Mouse (Mus musculus) layer of hippocampus, adult 11-12 months (tissue): ENCODE results near the gene Gm47955.
A peak's percentile ranks its signal among the peaks of the same experiment; 100 is the strongest.
"Not testable (repeated sequence)": the region's sequence is repeated elsewhere in the genome, so short reads cannot be mapped to it uniquely, and the experiment has no call there.

ENCODE experiments used
- DNase-seq: peaks from one replicate; pipeline ENCODE4 v3.0.0; 2022; ENCODE audit warnings: low spot score

Gene Gm47955

DNA sequence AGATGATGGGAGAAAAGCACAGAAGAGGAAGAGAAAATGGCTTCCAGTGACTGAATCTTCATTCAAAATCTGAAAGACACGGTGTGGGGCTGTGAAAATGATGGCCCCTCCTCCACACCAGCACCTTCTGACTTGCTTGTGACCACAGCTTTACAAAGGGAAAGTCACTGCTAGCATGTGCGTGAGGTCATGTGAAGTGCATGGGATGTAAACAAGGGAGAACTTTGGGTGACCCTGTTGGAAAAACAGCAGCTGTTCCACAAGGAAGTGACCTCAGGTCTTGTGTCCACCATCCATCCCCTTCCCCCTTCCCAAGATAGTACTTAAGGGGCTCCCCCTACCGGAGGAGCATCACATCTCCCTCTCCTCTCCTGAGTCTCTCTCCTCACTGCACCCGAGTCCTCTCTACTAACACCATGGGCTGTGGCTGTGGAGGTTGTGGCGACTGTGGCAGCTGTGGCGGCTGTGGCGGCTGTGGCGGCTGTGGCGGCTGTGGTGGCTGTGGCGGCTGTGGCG is at the start of gene Gm47955:
Gene Gm47955, plus strand, starts transcription at position 417 of the 516 bp plus-strand sequence.
- DNase-seq, result no peak

DNA sequence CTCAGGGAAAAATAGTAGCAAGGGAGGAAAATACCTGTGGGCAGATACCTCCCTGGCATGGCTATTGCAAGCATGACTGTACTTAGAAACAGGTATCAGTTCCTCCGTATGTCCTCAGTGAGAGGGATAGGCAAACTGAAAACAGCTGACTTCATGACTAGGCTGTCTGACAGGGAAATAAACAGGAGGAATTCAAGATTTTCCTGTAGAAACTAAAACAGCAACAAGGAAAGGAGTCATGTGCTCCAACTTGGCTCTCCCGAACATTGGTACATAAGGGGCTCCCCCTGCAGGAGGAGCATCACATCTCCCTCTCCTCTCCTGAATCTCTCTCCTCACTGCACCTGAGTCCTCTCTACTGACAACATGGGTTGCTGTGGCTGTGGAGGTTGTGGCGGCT is 47.1 kb upstream of the Gm47955 start, which contains the start of gene A030005L19Rik:
Gene A030005L19Rik, plus strand, starts transcription at position 301 of the 400 bp plus-strand sequence.
- no peak for DNase-seq

DNA sequence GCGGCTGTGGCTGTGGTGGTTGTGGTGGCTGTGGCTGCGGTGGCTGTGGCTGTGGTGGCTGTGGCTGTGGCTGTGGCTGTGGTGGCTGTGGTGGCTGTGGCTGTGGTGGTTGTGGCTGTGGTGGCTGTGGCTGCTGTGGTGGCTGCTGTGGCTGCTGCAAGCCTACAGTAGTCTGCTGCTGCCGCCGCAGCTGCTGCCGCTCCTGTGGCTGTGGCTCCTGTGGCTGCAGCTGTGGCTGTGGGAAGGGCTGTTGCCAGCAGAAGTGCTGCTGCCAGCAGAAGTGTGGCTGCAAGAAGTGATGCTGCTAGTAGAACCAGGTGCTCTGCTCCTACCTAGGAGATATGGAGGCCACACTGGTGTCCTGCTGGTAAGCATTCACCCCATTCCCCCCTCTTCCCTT is 46.7 kb upstream of the Gm47955 start:
- DNase-seq, result not testable (repeated sequence)

DNA sequence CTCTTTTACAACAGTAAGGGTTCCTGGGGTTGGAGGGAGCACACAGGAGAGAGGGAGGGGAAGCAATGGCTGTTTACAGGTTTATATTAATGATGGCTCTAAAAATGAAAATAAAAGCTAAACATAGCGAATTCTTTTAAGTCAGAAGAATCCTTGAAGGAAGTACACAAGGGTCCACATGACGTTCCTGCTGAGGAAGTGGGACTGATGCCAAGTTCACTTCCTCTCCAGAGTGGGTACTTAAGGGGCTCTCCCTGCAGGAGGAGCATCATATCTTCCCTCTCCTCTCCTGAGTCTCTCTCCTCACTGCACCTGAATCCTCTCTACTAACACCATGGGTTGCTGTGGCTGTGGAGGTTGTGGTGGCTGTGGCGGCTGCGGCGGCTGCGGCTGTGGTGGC is 35.4 kb upstream of the Gm47955 start, which contains the start of gene A030014E15Rik:
Gene A030014E15Rik, plus strand, starts transcription at position 268 of the 400 bp plus-strand sequence.
- no peak for DNase-seq

DNA sequence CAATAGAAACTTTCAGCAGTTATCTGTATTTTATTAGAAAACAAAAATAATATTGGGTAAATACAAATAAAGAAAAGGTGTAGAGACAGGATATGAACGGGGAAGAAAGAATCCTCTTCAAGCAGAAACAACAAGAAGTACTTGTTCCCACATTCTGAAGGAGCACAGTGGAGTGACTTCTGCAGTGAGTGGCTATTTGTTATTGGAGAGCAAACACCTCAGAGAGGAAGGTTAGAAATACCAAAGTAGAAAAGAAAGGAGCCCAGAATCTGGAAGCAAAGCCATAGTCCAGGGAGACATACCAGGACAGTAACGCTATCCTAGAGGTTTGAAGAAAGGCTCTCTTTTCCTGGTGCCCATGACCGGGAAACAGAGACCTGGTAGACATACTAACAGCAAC is 29.5 kb upstream of the Gm47955 start:
- not testable (repeated sequence) for DNase-seq

DNA sequence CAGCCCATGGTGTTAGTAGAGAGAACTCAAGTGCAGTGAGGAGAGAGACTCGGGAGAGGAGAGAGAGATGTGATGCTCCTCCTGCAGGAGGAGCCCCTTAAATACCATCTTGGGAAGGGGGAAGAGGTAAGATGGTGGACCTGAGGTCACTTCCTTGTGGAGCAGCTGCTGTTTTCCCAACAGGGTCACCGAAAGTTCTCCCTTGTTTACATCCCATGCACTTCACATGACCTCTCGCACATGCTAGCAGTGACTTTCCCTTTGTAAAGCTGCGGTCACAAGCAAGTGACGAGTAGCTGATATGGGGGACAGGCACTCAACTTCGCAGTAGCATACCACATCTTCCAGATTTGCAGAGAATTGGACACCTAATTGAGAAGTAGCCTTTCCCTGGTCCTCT is 28.8 kb upstream of the Gm47955 start, which contains the start of gene Gm6217:
Gene Gm6217, minus strand, starts transcription at position 74 of the 400 bp plus-strand sequence.
- not testable (repeated sequence) for DNase-seq

DNA sequence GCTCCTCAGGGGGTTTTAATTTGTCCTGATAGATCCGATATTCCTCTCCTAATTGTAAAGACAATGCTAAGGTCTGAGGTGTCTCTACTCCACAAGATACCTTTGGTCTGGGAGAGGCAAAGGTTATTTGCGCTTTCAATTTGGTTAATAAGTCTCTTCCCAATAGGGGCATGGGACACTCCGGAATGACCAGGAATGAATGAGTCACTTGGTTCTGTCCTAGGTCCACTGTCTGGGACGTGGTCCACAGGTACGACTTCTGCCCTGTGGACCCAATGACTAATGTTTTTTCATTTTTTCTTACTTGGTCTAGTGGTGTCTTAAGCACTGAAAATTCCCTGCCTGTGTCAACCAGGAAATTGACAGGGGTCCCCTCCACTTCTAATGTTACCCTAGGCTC is 21.4 kb upstream of the Gm47955 start:
- no peak for DNase-seq

DNA sequence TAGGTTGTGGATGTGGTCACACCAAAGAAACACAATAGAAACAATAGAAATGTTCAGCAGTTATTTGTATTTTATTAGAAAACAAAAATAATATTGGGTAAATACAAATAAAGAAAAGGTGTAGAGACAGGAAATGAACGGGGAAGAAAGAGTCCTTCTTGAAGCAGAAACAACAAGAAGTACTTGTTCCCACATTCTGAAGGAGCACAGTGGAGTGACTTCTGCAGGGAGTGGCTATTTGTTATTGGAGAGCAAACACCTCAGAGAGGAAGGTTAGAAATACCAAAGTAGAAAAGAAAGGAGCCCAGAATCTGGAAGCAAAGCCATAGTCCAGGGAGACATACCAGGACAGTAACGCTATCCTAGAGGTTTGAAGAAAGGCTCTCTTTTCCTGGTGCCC is 17.6 kb upstream of the Gm47955 start:
- DNase-seq, result not testable (repeated sequence)

DNA sequence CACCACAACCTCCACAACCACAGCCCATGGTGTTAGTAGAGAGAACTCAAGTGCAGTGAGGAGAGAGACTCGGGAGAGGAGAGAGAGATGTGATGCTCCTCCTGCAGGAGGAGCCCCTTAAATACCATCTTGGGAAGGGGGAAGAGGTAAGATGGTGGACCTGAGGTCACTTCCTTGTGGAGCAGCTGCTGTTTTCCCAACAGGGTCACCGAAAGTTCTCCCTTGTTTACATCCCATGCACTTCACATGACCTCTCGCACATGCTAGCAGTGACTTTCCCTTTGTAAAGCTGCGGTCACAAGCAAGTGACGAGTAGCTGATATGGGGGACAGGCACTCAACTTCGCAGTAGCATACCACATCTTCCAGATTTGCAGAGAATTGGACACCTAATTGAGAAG is 16.8 kb upstream of the Gm47955 start, which contains the start of gene A030003K21Rik:
Gene A030003K21Rik, minus strand, starts transcription at position 94 of the 400 bp plus-strand sequence.
- not testable (repeated sequence) for DNase-seq

DNA sequence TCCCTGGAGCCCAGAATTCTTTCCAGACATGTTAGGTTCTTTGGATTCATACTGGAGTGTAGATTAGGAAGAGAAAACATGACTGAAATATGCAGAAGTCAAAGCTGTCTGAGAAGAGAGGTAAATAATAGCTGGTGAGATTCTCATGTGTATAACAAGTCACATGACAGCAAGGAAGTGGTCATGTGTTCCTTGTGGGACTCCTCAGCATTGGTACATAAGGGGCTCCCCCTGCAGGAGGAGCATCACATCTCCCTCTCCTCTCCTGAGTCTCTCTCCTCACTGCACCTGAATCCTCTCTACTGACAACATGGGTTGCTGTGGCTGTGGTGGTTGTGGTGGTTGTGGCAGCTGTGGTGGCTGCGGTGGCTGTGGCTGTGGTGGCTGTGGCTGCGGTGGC is 14.1 kb upstream of the Gm47955 start:
- not testable (repeated sequence) for DNase-seq

DNA sequence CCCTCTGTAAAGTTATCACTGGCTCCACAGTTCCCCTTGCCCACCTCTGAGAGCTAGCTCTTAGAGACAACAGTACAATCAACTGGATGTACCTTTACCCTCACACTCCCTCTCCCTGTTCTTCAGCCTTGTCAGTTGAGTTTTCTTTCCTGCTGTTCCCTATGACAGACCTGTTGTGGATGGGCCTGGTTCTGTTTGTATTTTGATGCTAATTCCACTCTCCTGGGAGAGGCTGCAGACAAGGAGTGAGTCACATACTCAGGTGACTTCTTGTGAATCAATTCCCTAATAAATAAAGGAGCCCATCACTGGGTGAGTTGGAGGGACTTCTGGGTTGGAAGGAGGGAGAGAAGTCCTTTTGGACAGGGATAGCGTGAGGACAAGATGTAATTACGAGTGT is 11.5 kb upstream of the Gm47955 start:
- DNase-seq, result no peak

DNA sequence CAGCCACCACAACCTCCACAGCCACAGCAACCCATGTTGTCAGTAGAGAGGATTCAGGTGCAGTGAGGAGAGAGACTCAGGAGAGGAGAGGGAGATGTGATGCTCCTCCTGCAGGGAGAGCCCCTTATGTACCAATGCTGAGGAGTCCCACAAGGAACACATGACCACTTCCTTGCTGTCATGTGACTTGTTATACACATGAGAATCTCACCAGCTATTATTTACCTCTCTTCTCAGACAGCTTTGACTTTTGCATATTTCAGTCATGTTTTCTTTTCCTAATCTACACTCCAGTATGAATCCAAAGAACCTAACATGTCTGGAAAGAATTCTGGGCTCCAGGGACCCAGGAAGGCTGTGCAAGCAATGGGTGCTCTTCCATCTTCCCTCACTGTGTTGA is 4.2 kb upstream of the Gm47955 start, which contains the start of gene Gm7544:
Gene Gm7544, minus strand, starts transcription at position 101 of the 400 bp plus-strand sequence.
- DNase-seq, result not testable (repeated sequence)

DNA sequence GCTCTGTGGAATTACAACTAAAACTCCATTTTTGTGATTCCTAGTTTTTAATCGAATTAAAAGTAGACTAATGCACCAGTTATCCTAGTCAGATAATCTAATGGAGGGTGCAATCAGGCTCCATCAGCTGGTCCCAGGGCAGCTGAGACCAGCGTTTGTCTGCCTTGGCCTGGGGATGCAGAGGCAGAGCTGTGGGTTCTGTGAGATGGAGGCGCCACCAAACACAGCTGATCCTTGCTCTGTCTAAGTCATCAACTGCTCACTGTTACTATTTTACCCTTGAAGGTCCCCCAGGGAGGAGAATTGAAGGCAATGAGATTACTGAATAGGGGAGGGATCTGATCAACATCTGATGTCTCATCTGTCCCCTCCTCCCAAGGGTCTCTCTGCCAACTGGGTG is 6.3 kb downstream of the Gm47955 start:
- no peak for DNase-seq

DNA sequence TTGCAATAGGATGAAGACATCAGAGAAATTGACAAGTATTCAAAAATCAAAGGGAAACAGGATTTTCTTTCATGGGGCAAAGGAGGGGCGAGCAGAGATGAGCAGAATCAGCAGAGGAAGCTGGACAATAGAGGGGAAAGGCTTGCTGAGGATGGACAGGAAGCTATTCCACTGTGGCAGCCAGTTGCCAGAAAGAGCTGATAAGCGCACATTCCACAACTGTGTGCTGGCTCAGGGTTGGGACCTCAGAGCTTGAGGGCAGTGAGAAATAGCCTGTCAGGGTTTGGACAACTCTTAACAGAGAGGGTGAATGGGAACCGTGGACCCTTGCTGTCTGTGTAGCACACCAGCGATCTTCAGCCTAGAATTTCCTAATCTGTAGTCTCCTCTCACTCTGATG is 12.0 kb downstream of the Gm47955 start:
- DNase-seq, result no peak

DNA sequence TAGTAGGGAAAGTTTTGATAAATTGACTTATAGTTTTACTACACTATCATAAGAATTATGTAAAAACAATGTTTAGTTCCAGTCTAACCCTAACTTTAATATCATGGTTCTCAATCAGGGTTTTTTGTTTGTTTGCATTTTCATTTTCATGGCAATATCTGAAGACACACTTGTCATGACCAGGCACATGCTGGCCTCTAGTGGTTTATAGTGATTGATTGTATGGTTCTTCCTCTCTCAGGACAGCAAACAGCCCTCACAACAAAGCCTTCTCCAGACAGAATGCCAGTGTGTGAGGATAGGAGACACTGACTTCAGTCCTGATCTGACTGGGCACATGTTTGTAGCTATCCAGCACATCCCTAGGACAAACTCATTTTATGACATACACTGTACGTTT is 13.2 kb downstream of the Gm47955 start:
- DNase-seq, result no peak

DNA sequence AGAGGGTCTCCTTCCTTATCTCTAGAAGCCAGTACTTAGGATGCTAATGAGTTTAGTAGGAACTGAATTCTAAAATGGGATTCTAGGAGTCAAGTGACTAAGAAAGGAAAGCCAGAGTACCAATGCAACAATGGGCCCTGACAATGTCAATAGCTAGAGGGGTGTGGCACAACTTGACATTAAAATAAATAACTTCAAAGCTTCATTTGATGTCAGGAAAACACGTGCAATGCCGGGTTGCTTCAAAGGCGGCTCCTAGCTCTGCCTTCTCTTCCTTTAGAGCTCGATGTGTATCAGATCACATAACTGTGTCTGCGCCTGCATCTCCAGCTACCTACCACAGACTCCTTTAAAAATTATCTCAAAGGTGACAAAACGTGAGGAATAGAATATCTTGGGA is 13.8 kb downstream of the Gm47955 start:
- no peak for DNase-seq

DNA sequence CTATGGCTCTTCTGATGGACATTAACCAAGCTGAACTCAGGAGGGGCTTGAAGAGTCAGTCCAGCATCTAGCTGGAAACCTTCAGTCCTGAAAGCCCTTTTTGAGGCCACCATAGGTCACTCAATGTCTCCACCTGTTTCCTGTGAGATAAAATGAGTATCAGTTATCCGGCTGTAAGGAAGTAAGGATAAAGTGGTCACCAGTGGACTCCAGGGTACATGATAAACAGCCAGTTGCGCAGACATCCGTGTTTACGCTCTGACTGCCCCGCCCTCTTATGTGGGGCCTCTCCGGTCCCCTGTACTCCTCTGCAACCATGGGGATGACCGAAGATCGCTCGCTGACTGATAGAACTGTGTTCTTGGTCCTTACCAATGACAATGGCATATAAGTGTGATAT is 14.3 kb downstream of the Gm47955 start:
- DNase-seq, result no peak

DNA sequence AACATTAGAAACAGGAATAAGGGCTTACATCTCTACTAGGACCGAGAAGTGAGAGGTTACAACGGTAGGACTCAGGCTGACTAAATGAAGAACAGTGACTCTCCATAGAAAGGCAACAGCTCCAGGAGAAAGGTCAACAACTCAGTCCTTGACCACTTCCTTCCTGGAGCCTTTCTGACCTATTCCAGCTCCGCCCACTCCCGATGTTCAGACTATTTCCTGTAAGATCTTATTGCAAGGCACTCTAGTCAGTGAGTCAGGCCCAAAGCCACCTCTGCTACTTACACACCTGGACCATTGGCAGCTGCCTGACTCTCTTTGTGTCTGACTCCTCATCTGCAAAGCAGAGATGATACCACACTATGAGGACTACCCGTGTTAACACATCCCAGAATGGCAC is 15.7 kb downstream of the Gm47955 start:
- no peak for DNase-seq

DNA sequence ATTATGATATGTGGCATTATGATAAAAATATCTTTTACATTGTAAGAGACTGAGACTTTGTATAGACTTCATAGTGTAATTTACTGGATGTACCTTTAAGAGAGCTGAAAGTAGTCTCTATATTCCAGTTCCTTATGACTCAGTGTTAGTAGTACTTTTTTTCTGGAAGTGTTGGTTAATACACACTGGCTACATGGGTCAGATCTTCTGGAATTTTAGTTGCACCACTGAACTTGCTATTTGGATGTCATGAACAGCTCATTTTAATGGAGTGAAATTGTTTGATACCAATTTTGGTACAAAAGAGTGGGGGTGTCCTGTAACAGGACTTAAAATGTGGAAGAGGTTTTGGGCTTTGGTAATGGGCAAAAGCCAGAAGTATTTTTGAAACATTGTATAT is 17.8 kb downstream of the Gm47955 start:
- DNase-seq, result no peak

DNA sequence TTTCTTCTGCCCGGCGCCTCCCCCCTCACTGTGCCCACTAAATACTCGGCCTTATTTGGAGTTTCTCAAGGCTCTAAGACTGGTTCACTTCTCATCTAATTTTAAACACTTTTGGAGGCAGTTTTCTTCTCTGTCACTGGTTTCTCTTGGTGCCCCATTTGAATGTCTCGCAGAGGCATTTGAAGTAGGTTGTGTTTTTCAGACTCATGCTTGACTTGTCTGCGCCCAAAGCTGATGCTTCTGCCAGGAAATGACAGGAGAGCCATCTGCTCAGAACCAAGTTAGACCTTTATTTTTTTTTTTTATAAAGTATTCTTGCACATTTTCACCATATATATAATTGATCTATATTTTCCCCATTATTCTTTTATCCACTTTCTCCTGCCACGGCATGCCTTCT is 26.7 kb downstream of the Gm47955 start:
- no peak for DNase-seq

DNA sequence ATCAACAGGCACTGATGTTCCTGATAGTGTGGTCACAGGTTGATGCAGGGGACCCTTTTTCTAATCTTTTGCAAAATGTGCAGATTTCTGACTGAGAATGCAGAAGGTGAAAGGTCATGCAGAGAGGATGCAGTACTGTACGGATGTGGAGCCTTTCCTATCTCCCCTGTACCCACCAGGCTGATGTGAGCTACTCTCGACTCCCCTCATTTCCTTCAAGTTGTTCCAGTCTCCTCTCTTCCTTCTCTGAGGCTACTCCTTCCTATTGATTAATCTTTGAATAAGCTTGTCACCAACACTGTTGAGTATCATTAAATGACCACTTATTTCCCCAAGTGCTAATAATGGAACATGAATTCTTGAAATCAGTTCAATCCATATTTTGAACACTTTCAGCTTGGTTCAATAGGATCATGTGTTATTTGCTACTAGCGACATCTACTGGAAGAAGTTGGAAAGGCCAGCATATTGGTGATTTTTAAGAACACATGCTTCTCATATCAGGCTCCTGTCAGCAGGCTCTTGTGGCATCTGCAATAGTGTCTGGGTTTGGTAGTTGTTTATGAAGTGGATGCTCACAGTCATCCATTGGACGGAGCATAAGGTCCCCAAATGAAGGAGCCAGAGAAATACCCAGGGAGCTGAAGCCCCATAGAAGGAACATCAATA is 27.6 kb downstream of the Gm47955 start:
- peak; percentile 84 for DNase-seq

DNA sequence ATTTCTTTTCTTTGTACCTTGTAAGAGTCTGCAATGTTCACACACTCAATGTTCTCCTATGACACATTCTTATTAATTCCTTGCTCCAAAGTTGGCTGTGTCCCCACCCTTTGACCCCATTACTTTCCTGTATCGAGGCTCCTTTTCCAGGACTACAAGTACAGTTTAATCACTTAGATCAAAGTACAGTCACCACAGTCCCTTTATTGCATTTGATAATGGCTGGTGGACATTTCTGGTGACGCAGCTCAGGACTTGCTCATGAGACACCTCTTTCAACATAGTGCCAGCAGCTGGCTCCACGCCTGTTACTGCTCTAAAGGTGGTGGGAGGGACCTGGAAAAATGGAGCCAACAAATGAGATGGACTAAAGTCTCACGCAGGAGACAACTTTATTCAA is 31.0 kb downstream of the Gm47955 start:
- DNase-seq, result no peak

DNA sequence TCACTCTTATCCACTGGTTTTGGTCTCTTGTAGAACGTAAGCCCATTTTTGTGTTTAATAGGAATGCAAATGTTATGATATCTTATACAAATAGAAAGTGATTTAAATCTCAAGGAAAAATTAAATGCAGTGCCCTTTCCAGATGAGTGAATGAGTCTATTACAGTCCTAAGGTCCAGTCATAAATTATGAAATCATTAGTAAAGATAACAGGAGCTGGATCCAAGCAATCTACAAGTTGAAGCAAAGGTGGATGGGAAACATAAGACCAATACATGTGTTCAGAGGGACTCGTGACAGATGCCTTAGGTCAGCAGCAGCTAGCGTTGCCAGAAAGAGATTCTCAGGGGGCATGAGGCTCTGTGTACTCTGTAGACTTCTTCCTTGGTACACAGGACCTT is 31.5 kb downstream of the Gm47955 start:
- DNase-seq, result no peak

DNA sequence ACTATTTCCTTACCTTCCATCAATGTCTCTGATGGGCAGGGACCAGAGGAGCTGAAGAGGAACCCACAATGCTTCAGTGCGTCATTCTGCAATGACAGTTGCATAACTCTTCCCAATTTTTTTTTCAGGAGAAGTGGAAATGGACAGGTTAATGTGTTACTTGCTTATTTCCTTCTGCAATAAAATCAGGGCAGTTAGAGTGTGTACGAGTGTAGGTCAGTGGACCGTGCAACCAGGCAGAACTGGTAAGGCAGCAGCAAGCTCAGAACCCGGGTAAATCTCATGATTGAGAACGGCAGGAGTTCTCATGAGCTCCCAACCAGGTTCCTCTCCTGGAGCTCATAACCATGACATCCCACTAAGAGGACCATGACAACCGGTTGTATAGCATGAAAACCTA is 32.0 kb downstream of the Gm47955 start:
- no peak for DNase-seq
